Mouse (Mus musculus) megakaryocyte-erythroid progenitor cell, adult 5-6 weeks (primary cell): ENCODE measurements at regions not wholly inside any gene's neighbourhood (a gene's known extent, or its start where the extent isn't known, plus 50 kb on each side); places are given as distances from the start of the nearest gene placed in this dataset.

Source experiments
- ATAC-seq: replicated peaks from 2 replicates; pipeline ENCODE4 v1.8.0; 2016; ENCODE audit warnings: mild to moderate bottlenecking, inconsistent platforms; ENCODE audit not compliant: severe bottlenecking, poor library complexity, low FRiP score, low TSS enrichment

GRCm38 (mm10) chr11:112718547-112718946 is 63.5 kb upstream of the Sox9 start:
- no peak for ATAC-seq

GRCm38 (mm10) chr11:112720652-112721051 is 61.4 kb upstream of the Sox9 start:
- ATAC-seq, result no peak

- ATAC-seq, result no peak
Observed at GRCm38 (mm10) chr11:112722936-112723335, 59.1 kb upstream of the Sox9 start.

- no peak for ATAC-seq
Observed at GRCm38 (mm10) chr11:112728154-112728952, 53.7 kb upstream of the Sox9 start.
